Mouse (Mus musculus): Measurements from ENCODE around the gene Aldh1a2. TPM values are rescaled to one million over a fixed set of nuclear protein-coding genes. Genes with fewer than 3 reads are reported as not detected.

The Aldh1a2 gene
- polyA plus RNA-seq, 1 experiment from 2014 or later, result 96.1 TPM

DNA sequence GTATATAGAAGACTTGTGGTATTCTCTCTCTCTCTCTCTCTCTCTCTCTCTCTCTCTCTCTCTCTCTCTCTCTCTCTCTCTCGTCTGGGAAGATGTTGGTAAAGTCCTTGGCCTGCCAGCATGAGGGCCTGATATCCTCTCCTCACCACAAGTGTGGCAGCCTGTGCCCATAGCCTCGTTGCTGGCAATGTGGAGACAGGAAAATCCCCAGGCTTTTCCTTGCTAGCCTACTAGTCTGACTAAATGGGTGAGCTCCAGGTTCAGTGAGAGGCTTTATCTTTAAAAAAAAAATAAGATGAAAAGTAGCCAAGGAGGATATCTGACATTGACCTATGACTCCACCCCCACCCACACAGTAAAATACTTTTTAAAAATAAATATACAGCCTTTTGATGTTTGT, 4.8 kb downstream of the Aldh1a2 start:
- 40% methylated on average over 2 of the region's 2 CpGs for WGBS
- Histone ChIP-seq H3K4me1 (ENCODE audit: control insufficient read depth, insufficient read depth, low read length) (peaks cover 5% of the 10 kb centered on the region; the same call in 1 of the 2 replicates), H3K9ac (replicated peaks; ENCODE audit: low read depth, low read length) (no peak overlapping the region), H3K9me3 (ENCODE audit: control insufficient read depth, low read depth, low read length) (no peaks in the 10 kb centered on the region), H3K4me2 (replicated peaks; ENCODE audit: low read depth, low read length) (no peak overlapping the region), H3K4me3 (ENCODE audit: low read depth, low read length) (no peak overlapping the region), H3K27me3 (ENCODE audit: control insufficient read depth, insufficient read depth, low read length) (no peaks in the 10 kb centered on the region), H3K27ac (ENCODE audit: low read length) (no peak overlapping the region), H3K36me3 (ENCODE audit: control insufficient read depth, insufficient read depth, low read length) (no peaks in the 10 kb centered on the region)
- no peak for ATAC-seq (ENCODE audit: insufficient number of reproducible peaks, insufficient read depth, low FRiP score, low read depth)

GRCm38 (mm10) chr9:71227226-71227970, 11.8 kb downstream of the Aldh1a2 start:
- Histone ChIP-seq H3K4me1 (ENCODE audit: control insufficient read depth, insufficient read depth, low read length) (no peaks in the 10 kb centered on the region), H3K27ac (ENCODE audit: low read length) (no peak overlapping the region), H3K9me3 (ENCODE audit: control insufficient read depth, low read depth, low read length) (no peaks in the 10 kb centered on the region), H3K36me3 (ENCODE audit: control insufficient read depth, insufficient read depth, low read length) (no peaks in the 10 kb centered on the region), H3K9ac (replicated peaks; ENCODE audit: low read depth, low read length) (no peak overlapping the region), H3K4me3 (ENCODE audit: low read depth, low read length) (no peak overlapping the region), H3K27me3 (ENCODE audit: control insufficient read depth, insufficient read depth, low read length) (no peaks in the 10 kb centered on the region), H3K4me2 (replicated peaks; ENCODE audit: low read depth, low read length) (no peak overlapping the region)
- no peak for ATAC-seq (ENCODE audit: insufficient number of reproducible peaks, insufficient read depth, low FRiP score, low read depth)
- 53% methylated on average over 10 of the region's 10 CpGs for WGBS

GRCm38 (mm10) chr9:71230011-71230410, 14.4 kb downstream of the Aldh1a2 start:
- no peaks in the 10 kb centered on the region for H3K36me3 ChIP-seq (ENCODE audit: control insufficient read depth, insufficient read depth, low read length)

DNA sequence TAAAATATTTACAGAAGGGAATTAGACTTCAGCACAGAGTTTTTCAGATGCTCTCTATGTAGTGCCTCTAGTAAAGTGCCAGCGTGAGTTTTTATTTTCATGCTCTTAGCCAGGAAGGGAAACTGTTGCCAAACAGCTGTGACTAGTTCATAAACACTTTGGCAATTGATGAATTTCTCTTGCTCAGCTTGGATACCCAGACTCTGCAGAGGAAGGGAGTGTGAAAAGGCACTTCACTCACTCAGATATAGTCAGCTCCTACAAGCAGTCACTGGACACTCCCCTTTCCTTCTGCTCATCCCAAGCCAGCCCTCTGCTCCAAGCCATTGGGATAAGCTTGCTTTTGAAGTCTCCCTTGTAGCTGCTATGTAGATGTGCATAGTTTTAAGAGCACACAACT, 21.0 kb downstream of the Aldh1a2 start:
- Histone ChIP-seq H3K4me2 (replicated peaks; ENCODE audit: low read depth, low read length) (no peak overlapping the region), H3K27me3 (ENCODE audit: control insufficient read depth, insufficient read depth, low read length) (no peaks in the 10 kb centered on the region), H3K4me3 (ENCODE audit: low read depth, low read length) (no peak overlapping the region), H3K4me1 (ENCODE audit: control insufficient read depth, insufficient read depth, low read length) (peaks cover 19% of the 10 kb centered on the region), H3K9ac (replicated peaks; ENCODE audit: low read depth, low read length) (no peak overlapping the region), H3K9me3 (ENCODE audit: control insufficient read depth, low read depth, low read length) (no peaks in the 10 kb centered on the region), H3K27ac (ENCODE audit: low read length) (no peak overlapping the region), H3K36me3 (ENCODE audit: control insufficient read depth, insufficient read depth, low read length) (no peaks in the 10 kb centered on the region)
- no peak for ATAC-seq (ENCODE audit: insufficient number of reproducible peaks, insufficient read depth, low FRiP score, low read depth)
- WGBS, result 38% methylated on average over 1 of the region's 1 CpGs

More at GRCm38 (mm10) chr9:71230011-71230410, 14.4 kb downstream of the Aldh1a2 start:
- Histone ChIP-seq H3K27ac (ENCODE audit: low read length) (no peak overlapping the region), H3K27me3 (ENCODE audit: control insufficient read depth, insufficient read depth, low read length) (no peaks in the 10 kb centered on the region), H3K4me3 (ENCODE audit: low read depth, low read length) (no peak overlapping the region), H3K4me1 (ENCODE audit: control insufficient read depth, insufficient read depth, low read length) (no peaks in the 10 kb centered on the region), H3K9me3 (ENCODE audit: control insufficient read depth, low read depth, low read length) (no peaks in the 10 kb centered on the region), H3K9ac (replicated peaks; ENCODE audit: low read depth, low read length) (no peak overlapping the region), H3K4me2 (replicated peaks; ENCODE audit: low read depth, low read length) (no peak overlapping the region)
- 16% methylated on average over 6 of the region's 6 CpGs for WGBS
- no peak for ATAC-seq (ENCODE audit: insufficient number of reproducible peaks, insufficient read depth, low FRiP score, low read depth)

GRCm38 (mm10) chr9:71239926-71240325, 24.3 kb downstream of the Aldh1a2 start:
- no peak for ATAC-seq (ENCODE audit: insufficient number of reproducible peaks, insufficient read depth, low FRiP score, low read depth)
- Histone ChIP-seq H3K27me3 (ENCODE audit: control insufficient read depth, insufficient read depth, low read length) (no peaks in the 10 kb centered on the region), H3K4me2 (replicated peaks; ENCODE audit: low read depth, low read length) (no peak overlapping the region), H3K9me3 (ENCODE audit: control insufficient read depth, low read depth, low read length) (no peaks in the 10 kb centered on the region), H3K9ac (replicated peaks; ENCODE audit: low read depth, low read length) (no peak overlapping the region), H3K4me1 (ENCODE audit: control insufficient read depth, insufficient read depth, low read length) (peaks cover 23% of the 10 kb centered on the region), H3K27ac (ENCODE audit: low read length) (no peak overlapping the region), H3K4me3 (ENCODE audit: low read depth, low read length) (no peak overlapping the region), H3K36me3 (ENCODE audit: control insufficient read depth, insufficient read depth, low read length) (no peaks in the 10 kb centered on the region)
- 63% methylated on average over 2 of the region's 2 CpGs for WGBS

- no peak overlapping the region for H3K27ac ChIP-seq (ENCODE audit: low read length)
Observed at GRCm38 (mm10) chr9:71241515-71242411, 26.2 kb downstream of the Aldh1a2 start.

DNA sequence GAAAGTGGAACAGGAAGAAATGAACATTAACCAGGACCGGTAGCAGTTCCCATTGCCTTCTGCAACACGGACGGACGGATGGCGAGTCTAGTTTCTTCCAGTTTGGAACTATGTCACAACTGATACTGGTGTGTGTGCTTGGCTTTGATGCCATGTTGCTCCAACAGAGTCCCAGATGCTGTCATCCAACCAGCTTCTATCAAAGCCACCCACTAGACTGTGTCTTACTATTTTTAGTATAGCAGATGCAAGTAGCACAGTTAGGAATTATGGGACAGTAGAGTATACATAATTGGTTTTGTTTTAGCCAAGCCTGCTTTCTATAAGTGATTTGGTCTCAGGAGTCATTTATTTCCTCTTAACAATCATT, 26.8 kb downstream of the Aldh1a2 start:
- H3K27me3 ChIP-seq (ENCODE audit: control insufficient read depth, insufficient read depth, low read length), result no peaks in the 10 kb centered on the region
- no peak; the same call in 1 of the 2 replicates for ATAC-seq (ENCODE audit: insufficient number of reproducible peaks, insufficient read depth, low FRiP score, low read depth)
- WGBS, result 35% methylated on average over 5 of the region's 5 CpGs
- no peak overlapping the region for H3K4me2 ChIP-seq (replicated peaks; ENCODE audit: low read depth, low read length)
- H3K4me3 ChIP-seq (ENCODE audit: low read depth, low read length), result no peak overlapping the region
- H3K4me1 ChIP-seq (ENCODE audit: control insufficient read depth, insufficient read depth, low read length), result peaks cover 16% of the 10 kb centered on the region; the same call in 1 of the 2 replicates
- H3K9me3 ChIP-seq (ENCODE audit: control insufficient read depth, low read depth, low read length), result no peaks in the 10 kb centered on the region
- H3K36me3 ChIP-seq (ENCODE audit: control insufficient read depth, insufficient read depth, low read length), result no peaks in the 10 kb centered on the region
- H3K9ac ChIP-seq (replicated peaks; ENCODE audit: low read depth, low read length), result no peak overlapping the region
- H3K27ac ChIP-seq (ENCODE audit: low read length), result peak overlapping the region; percentile 44; the same call in 1 of the 2 replicates

More at GRCm38 (mm10) chr9:71241515-71242411, 26.2 kb downstream of the Aldh1a2 start:
- Histone ChIP-seq H3K4me1 (ENCODE audit: control insufficient read depth, insufficient read depth, low read length) (peaks cover 19% of the 10 kb centered on the region), H3K4me2 (replicated peaks; ENCODE audit: low read depth, low read length) (no peak overlapping the region), H3K36me3 (ENCODE audit: control insufficient read depth, insufficient read depth, low read length) (no peaks in the 10 kb centered on the region), H3K27me3 (ENCODE audit: control insufficient read depth, insufficient read depth, low read length) (no peaks in the 10 kb centered on the region), H3K9ac (replicated peaks; ENCODE audit: low read depth, low read length) (no peak overlapping the region), H3K9me3 (ENCODE audit: control insufficient read depth, low read depth, low read length) (no peaks in the 10 kb centered on the region), H3K4me3 (ENCODE audit: low read depth, low read length) (no peak overlapping the region)
- 26% methylated on average over 10 of the region's 10 CpGs for WGBS
- peak; percentile 67; the same call in 1 of the 2 replicates for ATAC-seq (ENCODE audit: insufficient number of reproducible peaks, insufficient read depth, low FRiP score, low read depth)

GRCm38 (mm10) chr9:71254380-71254779, 38.8 kb downstream of the Aldh1a2 start:
- WGBS, result 33% methylated on average over 2 of the region's 2 CpGs
- no peak for ATAC-seq (ENCODE audit: insufficient number of reproducible peaks, insufficient read depth, low FRiP score, low read depth)

More at GRCm38 (mm10) chr9:71254380-71254779, 38.8 kb downstream of the Aldh1a2 start:
- H3K9me3 ChIP-seq (ENCODE audit: control insufficient read depth, low read depth, low read length), result no peaks in the 10 kb centered on the region
- no peak overlapping the region for H3K4me3 ChIP-seq (ENCODE audit: low read depth, low read length)
- H3K36me3 ChIP-seq (ENCODE audit: control insufficient read depth, insufficient read depth, low read length), result no peaks in the 10 kb centered on the region
- no peak overlapping the region for H3K27ac ChIP-seq (ENCODE audit: low read length)
- H3K4me1 ChIP-seq (ENCODE audit: control insufficient read depth, insufficient read depth, low read length), result no peaks in the 10 kb centered on the region
- H3K27me3 ChIP-seq (ENCODE audit: control insufficient read depth, insufficient read depth, low read length), result no peaks in the 10 kb centered on the region
- no peak overlapping the region for H3K4me2 ChIP-seq (replicated peaks; ENCODE audit: low read depth, low read length)
- no peak overlapping the region for H3K9ac ChIP-seq (replicated peaks; ENCODE audit: low read depth, low read length)

Data from stomach, embryonic 14.5 days (tissue).